9 mouse cellular contexts compared by ENCODE assay signal in the genomic region with DNA sequence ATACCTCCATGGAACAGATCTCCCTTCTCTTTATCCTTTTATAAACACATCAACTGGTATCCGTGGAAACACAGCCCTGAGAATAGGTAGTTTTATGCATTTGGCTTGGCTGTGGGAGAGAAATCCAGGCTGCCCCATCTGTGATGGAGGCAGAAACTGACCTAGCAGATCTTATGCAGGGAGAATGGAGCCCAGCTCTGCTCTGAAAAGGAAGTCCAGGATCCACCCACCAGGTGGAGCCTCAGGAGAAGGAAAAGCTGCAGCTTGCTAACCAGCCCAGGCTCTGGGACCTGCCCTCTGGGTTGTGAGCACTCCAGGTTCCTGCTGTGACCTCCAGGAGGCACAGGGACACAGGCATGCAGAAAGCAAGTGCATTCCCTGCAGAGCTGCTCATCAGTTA. TPM values are rescaled to one million over a fixed set of nuclear protein-coding genes. Genes with fewer than 3 reads are reported as not detected.
DNase-seq lines count a peak whose midpoint lies in the region; ATAC-seq lines count a peak whose summit lies in the region.
"Had no signal": no experiment of that assay in that cellular context is flagged by ENCODE, and none has a peak within 500 bp of the region (broad histone marks: within the 10 kb centered on the region; RNA-seq: fewer than 3 reads in every experiment).

No protein-coding gene starts in this region.

- H3K4me3 ChIP-seq in hindbrain, embryonic 11.5 days (ENCODE audit: low read depth, low read length) = no peak overlapping the region
- H3K4me3 ChIP-seq in hindbrain, embryonic 13.5 days = no peak overlapping the region

- no peaks in the 10 kb centered on the region for H3K27me3 ChIP-seq in hindbrain, embryonic 11.5 days (ENCODE audit: control insufficient read depth, insufficient read depth, low read length)
- 0 out of 2 replicates have a peak, but pooled peaks cover 9% of the 10 kb centered on the region for H3K27me3 ChIP-seq in hindbrain, embryonic 13.5 days

- no peak overlapping the region for H3K9ac ChIP-seq in hindbrain, embryonic 11.5 days (ENCODE audit: low read depth, low read length)
- H3K9ac ChIP-seq in hindbrain, embryonic 13.5 days = no peak overlapping the region

- intact Hi-C loops in heart, postnatal 14 days (cut with DNase I) = no loop called here

- ATAC-seq in hindbrain, embryonic 11.5 days (ENCODE audit: low FRiP score) = no peak
- ATAC-seq in hindbrain, embryonic 13.5 days (ENCODE audit: low FRiP score) = no peak
- ATAC-seq in erythroid progenitor cell, adult 5-6 weeks (replicated peaks; ENCODE audit: low FRiP score, poor library complexity, severe bottlenecking) = no peak

- peak; percentile 27 for DNase-seq in hindbrain, embryonic 11.5 days (ENCODE audit: low spot score)
- DNase-seq in brain, adult 2 months (ENCODE audit: low read depth, low spot score) = peak; percentile 87
- DNase-seq in heart, postnatal 14 days = peak; percentile 16 to 44
- DNase-seq in left cerebral cortex, adult 11 months (ENCODE audit: low spot score) = peak; percentile 58
- peak; percentile 16 for DNase-seq in naive thymus-derived CD4-positive, alpha-beta T cell, adult 2 months (ENCODE audit: low read depth)
- DNase-seq in gastrocnemius, adult 8-10 months (ENCODE audit: low spot score in 2 of 2) = no peak

- WGBS in hindbrain, embryonic 11.5 days = 19% methylated on average over 1 of the region's 1 CpGs
- 9% methylated on average over 1 of the region's 1 CpGs for WGBS in hindbrain, embryonic 13.5 days

- no peak overlapping the region for H3K27ac ChIP-seq in hindbrain, embryonic 11.5 days (ENCODE audit: low read depth, low read length)
- no peak overlapping the region for H3K27ac ChIP-seq in hindbrain, embryonic 13.5 days

- H3K9me3 ChIP-seq in hindbrain, embryonic 11.5 days (ENCODE audit: control insufficient read depth, low read length) = no peaks in the 10 kb centered on the region
- H3K9me3 ChIP-seq in hindbrain, embryonic 13.5 days = no peaks in the 10 kb centered on the region

- H3K4me1 ChIP-seq in hindbrain, embryonic 11.5 days (replicated peaks; ENCODE audit: control insufficient read depth, insufficient read depth, low read length) = 0 out of 2 replicates have a peak, but pooled peaks cover 2% of the 10 kb centered on the region
- H3K4me1 ChIP-seq in hindbrain, embryonic 13.5 days (replicated peaks) = peaks cover 6% of the 10 kb centered on the region; the same call in 1 of the 2 replicates

- no peaks in the 10 kb centered on the region for H3K36me3 ChIP-seq in hindbrain, embryonic 11.5 days (ENCODE audit: control insufficient read depth, insufficient read depth, low read length)
- H3K36me3 ChIP-seq in hindbrain, embryonic 13.5 days = no peaks in the 10 kb centered on the region

- no peak overlapping the region for H3K4me2 ChIP-seq in hindbrain, embryonic 11.5 days (replicated peaks; ENCODE audit: low read depth, low read length)
- H3K4me2 ChIP-seq in hindbrain, embryonic 13.5 days = no peak overlapping the region

RNA-seq across cellular contexts. Expression of a gene that starts 7.6 kb away (rescaled TPM):
- polyA plus RNA-seq in hindbrain, embryonic 11.5 days (2014; fragmentation: Nextera tagmentation; extraction: Ambion mirVana) = not detected in 2 replicates
- not detected in 2 replicates for polyA plus RNA-seq in hindbrain, embryonic 13.5 days (2015; fragmentation: Nextera tagmentation; extraction: Ambion mirVana)
- total RNA-seq in heart, postnatal 14 days (2021) = not detected
- total RNA-seq in erythroid progenitor cell, adult 5-6 weeks (2015; ENCODE audit: low replicate concordance) = not detected in 2 replicates
- total RNA-seq in erythroid progenitor cell, adult 5-6 weeks (2017; ENCODE audit: low replicate concordance) = not detected in 2 replicates
- not detected for total RNA-seq in gastrocnemius, adult 8-10 months (2022)
- polyA plus RNA-seq: liver, embryonic 16.5 days had no signal

RNA-seq across cellular contexts. Expression of a gene that starts 9.5 kb away (rescaled TPM):
- 0.32 TPM in 1 of 2 replicates, not detected in the other for polyA plus RNA-seq in hindbrain, embryonic 11.5 days (2014; fragmentation: Nextera tagmentation; extraction: Ambion mirVana)
- 0.14 TPM in 1 of 2 replicates, not detected in the other for polyA plus RNA-seq in hindbrain, embryonic 13.5 days (2015; fragmentation: Nextera tagmentation; extraction: Ambion mirVana)
- total RNA-seq in heart, postnatal 14 days (2021) = not detected
- not detected in 2 replicates for total RNA-seq in erythroid progenitor cell, adult 5-6 weeks (2015; ENCODE audit: low replicate concordance)
- total RNA-seq in erythroid progenitor cell, adult 5-6 weeks (2017; ENCODE audit: low replicate concordance) = not detected in 2 replicates
- total RNA-seq in gastrocnemius, adult 8-10 months (2022) = not detected
- polyA plus RNA-seq: liver, embryonic 16.5 days had no signal

RNA-seq across cellular contexts. Expression of a gene that starts 32.6 kb away (rescaled TPM):
- polyA plus RNA-seq in hindbrain, embryonic 11.5 days (2014; fragmentation: Nextera tagmentation; extraction: Ambion mirVana) = not detected in 2 replicates
- not detected in 2 replicates for polyA plus RNA-seq in hindbrain, embryonic 13.5 days (2015; fragmentation: Nextera tagmentation; extraction: Ambion mirVana)
- not detected for total RNA-seq in heart, postnatal 14 days (2021)
- not detected in 2 replicates for total RNA-seq in erythroid progenitor cell, adult 5-6 weeks (2015; ENCODE audit: low replicate concordance)
- not detected in 2 replicates for total RNA-seq in erythroid progenitor cell, adult 5-6 weeks (2017; ENCODE audit: low replicate concordance)
- total RNA-seq in gastrocnemius, adult 8-10 months (2022) = not detected
- polyA plus RNA-seq: liver, embryonic 16.5 days had no signal

RNA-seq across cellular contexts. Expression of a gene that starts 33.4 kb away (rescaled TPM):
- polyA plus RNA-seq in hindbrain, embryonic 11.5 days (2014; fragmentation: Nextera tagmentation; extraction: Ambion mirVana) = 6.9 and 8.7 TPM in 2 replicates
- 11.8 and 14.0 TPM in 2 replicates for polyA plus RNA-seq in hindbrain, embryonic 13.5 days (2015; fragmentation: Nextera tagmentation; extraction: Ambion mirVana)
- 10 to 100 TPM; 29.6 to 30.7 TPM for total RNA-seq in heart, postnatal 14 days (2021)
- total RNA-seq in erythroid progenitor cell, adult 5-6 weeks (2015; ENCODE audit: low replicate concordance) = 2.5 TPM in 1 of 2 replicates, not detected in the other
- total RNA-seq in erythroid progenitor cell, adult 5-6 weeks (2017; ENCODE audit: low replicate concordance) = 0.23 and 0.77 TPM in 2 replicates
- total RNA-seq in gastrocnemius, adult 8-10 months (2022) = 10 to 100 TPM in 2 of 4 experiments, 1 to 10 TPM in 2; 9.0 to 15.4 (median 10.3) TPM

RNA-seq across cellular contexts. Expression of a gene that starts 39.5 kb away (rescaled TPM):
- polyA plus RNA-seq in hindbrain, embryonic 11.5 days (2014; fragmentation: Nextera tagmentation; extraction: Ambion mirVana) = 37.8 and 41.4 TPM in 2 replicates
- polyA plus RNA-seq in hindbrain, embryonic 13.5 days (2015; fragmentation: Nextera tagmentation; extraction: Ambion mirVana) = 27.6 and 29.2 TPM in 2 replicates
- total RNA-seq in heart, postnatal 14 days (2021) = 10 to 100 TPM; 16.8 to 23.2 TPM
- total RNA-seq in erythroid progenitor cell, adult 5-6 weeks (2015; ENCODE audit: low replicate concordance) = 1.1 and 2.5 TPM in 2 replicates
- 3.6 and 6.3 TPM in 2 replicates for total RNA-seq in erythroid progenitor cell, adult 5-6 weeks (2017; ENCODE audit: low replicate concordance)
- total RNA-seq in gastrocnemius, adult 8-10 months (2022) = 10 to 100 TPM; 16.0 to 21.6 (median 17.9) TPM

Comparison
In these comparisons a context has a peak if more than half of its experiments do, and no peak if none do; other contexts are left out.
1. DNase-seq: peak in hindbrain, embryonic 11.5 days (single experiment), brain, adult 2 months (single experiment), heart, postnatal 14 days (2 of 2), left cerebral cortex, adult 11 months (single experiment) and naive thymus-derived CD4-positive, alpha-beta T cell, adult 2 months (single experiment); none in gastrocnemius, adult 8-10 months (0 of 2).